Mouse (Mus musculus) induced T-regulatory cell, adult 2 months (primary cell): Measurements from ENCODE around the gene Ivl.

Source experiments
- DNase-seq: peaks from one replicate; pipeline ENCODE4 v3.0.0-alpha.2; 2012; ENCODE audit warnings: low read depth

The Ivl gene

GRCm38 (mm10) chr3:92573449-92574041 lies at the start of gene Ivl:
Ivl (minus strand) TSS chr3:92573735.
- no peak for DNase-seq

GRCm38 (mm10) chr3:92621560-92621959 lies 48.0 kb upstream of the Ivl start, which contains the start of gene Lce6a:
Lce6a (minus strand) TSS chr3:92621660.
- DNase-seq, result no peak

GRCm38 (mm10) chr3:92609804-92610203 lies 36.3 kb upstream of the Ivl start:
- DNase-seq, result no peak

GRCm38 (mm10) chr3:92607392-92607791 lies 33.9 kb upstream of the Ivl start, which contains the start of gene 2210017I01Rik:
2210017I01Rik (minus strand) TSS chr3:92607492.
- no peak for DNase-seq

GRCm38 (mm10) chr3:92602169-92602568 lies 28.6 kb upstream of the Ivl start:
- peak; percentile 15 for DNase-seq

GRCm38 (mm10) chr3:92600456-92600855 lies 26.9 kb upstream of the Ivl start:
- DNase-seq, result no peak

- no peak for DNase-seq
These were observed 26.4 kb upstream of the Ivl start for GRCm38 (mm10) chr3:92599973-92600372.

- DNase-seq, result no peak
These were observed 24.9 kb upstream of the Ivl start for GRCm38 (mm10) chr3:92598429-92598828.

GRCm38 (mm10) chr3:92588858-92589257 lies 15.3 kb upstream of the Ivl start, which contains the start of gene Smcp:
Smcp (minus strand) TSS chr3:92588997.
- no peak for DNase-seq

- DNase-seq, result no peak
These were observed 13.7 kb upstream of the Ivl start for GRCm38 (mm10) chr3:92587190-92587589.

GRCm38 (mm10) chr3:92585055-92585454 lies 11.5 kb upstream of the Ivl start:
- no peak for DNase-seq

GRCm38 (mm10) chr3:92583164-92583826 lies 9.8 kb upstream of the Ivl start:
- no peak for DNase-seq

GRCm38 (mm10) chr3:92579508-92579907 lies 6.0 kb upstream of the Ivl start:
- no peak for DNase-seq

GRCm38 (mm10) chr3:92578652-92579413 lies 5.3 kb upstream of the Ivl start:
- DNase-seq, result no peak

GRCm38 (mm10) chr3:92572514-92573155 lies 900 bp downstream of the Ivl start:
- DNase-seq, result no peak

- DNase-seq, result no peak
These were observed 4.8 kb downstream of the Ivl start for GRCm38 (mm10) chr3:92568752-92569151.

- no peak for DNase-seq
These were observed 8.1 kb downstream of the Ivl start for GRCm38 (mm10) chr3:92565418-92565817.

GRCm38 (mm10) chr3:92534411-92534810 lies 39.1 kb downstream of the Ivl start, which contains the start of gene 2310046K23Rik:
2310046K23Rik (minus strand) TSS chr3:92534511.
- DNase-seq, result no peak
